Mouse (Mus musculus): ENCODE measurements at regions not wholly inside any gene's neighbourhood (a gene's known extent, or its start where the extent isn't known, plus 50 kb on each side); places are given as distances from the start of the nearest gene placed in this dataset.
A peak's percentile ranks its signal among the peaks of the same experiment; 100 is the strongest.

DNA sequence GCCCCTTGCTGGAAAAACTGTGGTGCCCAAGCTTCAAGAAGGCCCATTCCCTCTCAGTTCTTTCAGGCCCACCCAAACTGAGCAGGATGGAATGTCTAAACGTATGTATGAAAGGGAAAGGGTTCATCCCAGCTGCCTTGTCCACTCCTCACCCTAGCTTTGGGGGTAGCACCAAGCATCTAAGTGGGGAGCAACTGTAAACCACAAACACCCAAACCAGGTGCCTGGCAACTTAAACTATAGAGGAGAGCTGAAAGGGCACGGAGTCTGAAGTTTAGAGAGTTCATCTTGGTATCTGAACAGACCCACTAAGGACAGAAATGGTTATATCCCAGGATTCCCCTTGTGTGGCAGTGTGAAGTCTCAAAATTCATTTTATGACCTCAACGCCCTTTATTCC, 90.1 kb upstream of the Ssbp2 start:
- H3K9ac ChIP-seq: peak overlapping the region; percentile 62
- H3K4me1 ChIP-seq (ENCODE audit: insufficient read depth): peaks cover 44% of the 10 kb centered on the region
- H3K4me2 ChIP-seq: peak overlapping the region; percentile 84
- ATAC-seq (ENCODE audit: insufficient read depth) (no peak), DNase-seq (no peak)
- 37% methylated on average over 3 of the region's 3 CpGs for WGBS
- H3K9me3 ChIP-seq (ENCODE audit: low read depth, low read length): no peaks in the 10 kb centered on the region
- TF ChIP-seq CTCF (IDR thresholded peaks at IDR 0.05; ENCODE audit: low read depth): no peak
- peak overlapping the region; percentile 34 for H3K4me3 ChIP-seq (ENCODE audit: low read depth, low read length)
- no peaks in the 10 kb centered on the region for H3K27me3 ChIP-seq (ENCODE audit: insufficient read depth, low read length)
- H3K27ac ChIP-seq (ENCODE audit: low read depth): peak overlapping the region; percentile 98
- no peaks in the 10 kb centered on the region for H3K36me3 ChIP-seq (ENCODE audit: insufficient read depth)

GRCm38 (mm10) chr13:91370441-91370840, 89.6 kb upstream of the Ssbp2 start:
- Histone ChIP-seq H3K27me3 (ENCODE audit: insufficient read depth, low read length) (no peaks in the 10 kb centered on the region), H3K9me3 (ENCODE audit: low read depth, low read length) (no peaks in the 10 kb centered on the region), H3K9ac (peak overlapping the region; percentile 62), H3K4me3 (ENCODE audit: low read depth, low read length) (peak overlapping the region; percentile 34), H3K36me3 (ENCODE audit: insufficient read depth) (no peaks in the 10 kb centered on the region), H3K4me1 (ENCODE audit: insufficient read depth) (peaks cover 44% of the 10 kb centered on the region), H3K27ac (ENCODE audit: low read depth) (peak overlapping the region; percentile 98), H3K4me2 (peak overlapping the region; percentile 84)
- ATAC-seq (ENCODE audit: insufficient read depth) (peak; percentile 25), DNase-seq (peak; percentile 57)
- no peak for TF ChIP-seq CTCF (IDR thresholded peaks at IDR 0.05; ENCODE audit: low read depth)
- 3% methylated on average over 11 of the region's 11 CpGs for WGBS

GRCm38 (mm10) chr13:91370886-91371595, 89.0 kb upstream of the Ssbp2 start:
- Histone ChIP-seq H3K9me3 (ENCODE audit: low read depth, low read length) (no peaks in the 10 kb centered on the region), H3K27ac (ENCODE audit: low read depth) (peak overlapping the region; percentile 98), H3K36me3 (ENCODE audit: insufficient read depth) (no peaks in the 10 kb centered on the region), H3K27me3 (ENCODE audit: insufficient read depth, low read length) (no peaks in the 10 kb centered on the region), H3K4me1 (ENCODE audit: insufficient read depth) (peaks cover 42% of the 10 kb centered on the region), H3K4me2 (peak overlapping the region; percentile 84), H3K9ac (peak overlapping the region; percentile 62), H3K4me3 (ENCODE audit: low read depth, low read length) (peak overlapping the region; percentile 34)
- 0% methylated on average over 28 of the region's 28 CpGs for WGBS
- DNase-seq (peak; percentile 98), ATAC-seq (ENCODE audit: insufficient read depth) (peak; percentile 94)
- no peak for TF ChIP-seq CTCF (IDR thresholded peaks at IDR 0.05; ENCODE audit: low read depth)

- no peak for TF ChIP-seq CTCF (IDR thresholded peaks at IDR 0.05; ENCODE audit: low read depth)
Measured at GRCm38 (mm10) chr13:91371596-91371987, 88.5 kb upstream of the Ssbp2 start.

DNA sequence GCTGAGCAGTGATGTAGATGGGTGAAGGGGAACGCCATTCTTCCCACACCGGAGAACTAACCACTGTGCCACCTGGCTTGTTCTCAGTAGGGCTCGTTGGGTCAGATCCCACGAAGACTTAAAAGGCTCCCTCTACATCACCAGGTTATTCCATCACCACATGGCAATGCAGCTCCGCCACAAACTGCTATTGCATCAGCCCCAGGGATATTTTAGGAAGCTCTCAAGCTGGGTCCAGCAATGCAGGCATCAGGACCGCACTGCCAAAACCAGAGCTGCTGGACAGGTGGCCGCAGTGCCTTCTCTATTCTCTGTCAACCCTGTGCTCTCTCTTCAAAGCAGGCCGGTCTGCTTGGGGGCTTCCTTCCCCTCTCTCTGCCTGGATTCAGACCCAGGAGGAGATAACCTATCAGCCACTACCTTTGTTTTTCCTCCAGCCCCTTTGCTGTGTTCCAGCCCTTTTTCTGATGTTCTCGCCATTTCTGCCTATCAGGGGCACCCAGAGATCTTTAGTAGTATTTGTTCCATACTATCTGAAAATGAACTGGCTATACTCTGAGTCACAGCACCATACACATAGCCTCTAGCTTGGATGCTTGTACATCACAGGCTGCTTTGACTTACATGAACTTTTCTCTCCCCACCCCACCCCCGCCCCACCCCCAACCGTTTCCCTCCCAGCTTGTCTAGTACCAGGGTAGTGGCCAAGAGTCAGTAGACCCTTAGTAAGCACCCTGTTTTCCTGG, 87.8 kb upstream of the Ssbp2 start:
- Histone ChIP-seq H3K36me3 (ENCODE audit: insufficient read depth) (no peaks in the 10 kb centered on the region), H3K4me1 (ENCODE audit: insufficient read depth) (peaks cover 40% of the 10 kb centered on the region), H3K9ac (no peak overlapping the region), H3K9me3 (ENCODE audit: low read depth, low read length) (no peaks in the 10 kb centered on the region), H3K4me2 (no peak overlapping the region), H3K27ac (ENCODE audit: low read depth) (peak overlapping the region; percentile 98), H3K4me3 (ENCODE audit: low read depth, low read length) (no peak overlapping the region), H3K27me3 (ENCODE audit: insufficient read depth, low read length) (no peaks in the 10 kb centered on the region)
- DNase-seq: no peak
- WGBS: 60% methylated on average over 11 of the region's 11 CpGs
- no peak for TF ChIP-seq CTCF (IDR thresholded peaks at IDR 0.05; ENCODE audit: low read depth)
- no peak for ATAC-seq (ENCODE audit: insufficient read depth)

More at GRCm38 (mm10) chr13:91371596-91371987, 88.5 kb upstream of the Ssbp2 start:
- no peaks in the 10 kb centered on the region for H3K9me3 ChIP-seq (ENCODE audit: low read depth, low read length)
- no peak overlapping the region; the same call in 1 of the 2 replicates for H3K9ac ChIP-seq
- H3K36me3 ChIP-seq (ENCODE audit: insufficient read depth): no peaks in the 10 kb centered on the region
- peak overlapping the region; percentile 84 for H3K4me2 ChIP-seq
- peaks cover 42% of the 10 kb centered on the region for H3K4me1 ChIP-seq (ENCODE audit: insufficient read depth)
- peak overlapping the region; percentile 98 for H3K27ac ChIP-seq (ENCODE audit: low read depth)
- DNase-seq: no peak
- no peak for ATAC-seq (ENCODE audit: insufficient read depth)
- H3K27me3 ChIP-seq (ENCODE audit: insufficient read depth, low read length): no peaks in the 10 kb centered on the region
- H3K4me3 ChIP-seq (ENCODE audit: low read depth, low read length): peak overlapping the region; percentile 34; the same call in 1 of the 2 replicates
- 36% methylated on average over 2 of the region's 2 CpGs for WGBS

DNA sequence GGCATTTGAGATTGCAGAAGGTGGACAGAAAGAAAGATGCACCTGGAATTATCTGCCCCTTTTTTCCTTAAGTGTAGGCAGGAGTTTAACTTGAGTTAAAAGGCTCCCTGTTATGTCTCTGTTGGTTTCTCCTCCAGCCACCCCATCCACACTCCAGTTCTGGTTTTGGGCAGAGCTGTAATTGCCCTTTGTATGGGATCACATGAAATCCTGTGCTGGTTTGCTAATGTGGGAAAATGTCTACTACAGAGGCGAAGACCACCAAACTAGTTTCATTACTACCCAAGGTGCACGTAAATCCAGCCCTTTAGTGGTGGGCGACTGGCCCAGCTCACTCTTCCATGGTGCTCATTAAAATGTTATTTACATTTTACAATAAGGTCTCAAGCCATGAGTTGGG, 85.9 kb upstream of the Ssbp2 start:
- Histone ChIP-seq H3K9me3 (ENCODE audit: low read depth, low read length) (no peaks in the 10 kb centered on the region), H3K9ac (no peak overlapping the region), H3K4me1 (ENCODE audit: insufficient read depth) (peaks cover 40% of the 10 kb centered on the region), H3K27me3 (ENCODE audit: insufficient read depth, low read length) (no peaks in the 10 kb centered on the region), H3K4me2 (no peak overlapping the region), H3K27ac (ENCODE audit: low read depth) (peak overlapping the region; percentile 65; the same call in 1 of the 2 replicates), H3K4me3 (ENCODE audit: low read depth, low read length) (no peak overlapping the region), H3K36me3 (ENCODE audit: insufficient read depth) (no peaks in the 10 kb centered on the region)
- ATAC-seq (ENCODE audit: insufficient read depth): no peak
- WGBS: 11% methylated on average over 3 of the region's 3 CpGs
- DNase-seq: peak; percentile 75
- no peak for TF ChIP-seq CTCF (IDR thresholded peaks at IDR 0.05; ENCODE audit: low read depth)

DNA sequence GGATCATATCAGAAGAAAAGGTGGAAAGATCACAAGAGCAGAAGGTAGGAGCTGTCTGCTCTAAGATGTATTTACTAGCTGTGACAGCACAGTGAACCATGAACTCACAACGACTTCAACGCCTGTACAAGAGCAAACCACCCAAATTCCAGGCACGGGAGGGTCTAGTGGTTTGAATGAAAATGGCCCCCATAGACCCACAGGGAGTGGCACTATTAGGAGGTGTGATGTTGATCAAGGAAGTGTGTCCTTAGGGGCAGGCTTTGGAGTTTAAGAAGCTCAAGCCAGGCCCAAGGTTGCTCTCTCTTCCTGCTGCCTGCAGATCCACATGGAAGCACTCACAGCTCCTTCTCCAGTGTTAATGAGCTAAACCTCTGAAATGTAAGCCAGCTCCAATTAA, 83.5 kb upstream of the Ssbp2 start:
- ATAC-seq (ENCODE audit: insufficient read depth) (no peak), DNase-seq (no peak)
- no peak for TF ChIP-seq CTCF (IDR thresholded peaks at IDR 0.05; ENCODE audit: low read depth)
- Histone ChIP-seq H3K4me3 (ENCODE audit: low read depth, low read length) (no peak overlapping the region), H3K9ac (no peak overlapping the region), H3K36me3 (ENCODE audit: insufficient read depth) (no peaks in the 10 kb centered on the region), H3K27me3 (ENCODE audit: insufficient read depth, low read length) (no peaks in the 10 kb centered on the region), H3K27ac (ENCODE audit: low read depth) (no peak overlapping the region), H3K4me1 (ENCODE audit: insufficient read depth) (peaks cover 28% of the 10 kb centered on the region), H3K9me3 (ENCODE audit: low read depth, low read length) (no peaks in the 10 kb centered on the region), H3K4me2 (no peak overlapping the region)
- 80% methylated on average over 3 of the region's 3 CpGs for WGBS
